15 mouse cellular contexts compared by ENCODE assay signal in the genomic region with DNA sequence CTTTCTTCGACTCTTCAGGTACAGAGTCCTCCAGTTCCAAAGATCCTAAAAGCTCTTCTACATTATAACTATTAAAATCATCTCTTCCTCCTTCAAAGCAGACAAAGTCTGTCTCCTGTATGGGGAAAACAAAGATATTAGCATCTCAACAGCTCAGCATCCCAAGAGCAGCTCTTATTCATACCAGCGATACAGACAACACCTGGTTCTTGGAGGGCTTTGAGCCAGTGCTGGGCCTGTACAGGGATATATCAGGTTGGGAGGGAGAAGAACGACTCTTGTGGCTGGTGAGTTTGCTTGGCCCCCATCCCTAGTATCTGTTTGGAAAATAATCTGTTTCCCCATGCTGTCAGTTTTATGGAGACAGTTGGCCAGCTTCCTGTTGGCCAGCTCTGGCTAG. TPM values are rescaled to one million over a fixed set of nuclear protein-coding genes. Genes with fewer than 3 reads are reported as not detected.
"Had no signal": no experiment of that assay in that cellular context is flagged by ENCODE, and none has a peak within 500 bp of the region (broad histone marks: within the 10 kb centered on the region; RNA-seq: fewer than 3 reads in every experiment).

No protein-coding gene starts in this region.

- DNase-seq: lung, adult 18-20 months; lung, embryonic 14.5 days; lung, postnatal 10 days; lung, postnatal 4 days; midbrain, embryonic 14.5 days; retina, postnatal 1 day; right cerebral cortex, adult 18-20 months; right cerebral cortex, postnatal 25 days; right cerebral cortex, postnatal 4 days; spleen, adult 18-20 months; thymus, adult 18-20 months; thymus, postnatal 14 days; thymus, postnatal 36 days had no signal

RNA-seq across cellular contexts. Expression of a gene that starts 59.1 kb away (rescaled TPM):
- total RNA-seq: megakaryocyte, adult 5-6 weeks; megakaryocyte-erythroid progenitor cell, adult 5-6 weeks had no signal
